Mouse (Mus musculus) embryo, embryonic 9.5 days (tissue): ENCODE data around the gene Gpr165.

ENCODE experiments used
- DNase-seq: peaks from one replicate; pipeline ENCODE4 v3.0.0-alpha.2; 2017; ENCODE audit errors: extremely low spot score

Gene Gpr165

GRCm38 (mm10) chrX:96712907-96713774 is at the start of gene Gpr165:
Gene Gpr165 (plus strand): TSS chrX:96713441.
- peak; percentile 39 for DNase-seq

- DNase-seq: no peak
Observed at GRCm38 (mm10) chrX:96674871-96675270, 38.4 kb upstream of the Gpr165 start.
